Mouse (Mus musculus) ES-Bruce4 (cell line): ENCODE results near the gene Crtam. TPM values are rescaled to one million over a fixed set of nuclear protein-coding genes. Genes with fewer than 3 reads are reported as not detected.

Source experiments
- H3K27ac ChIP-seq: 2 replicates; pipeline ENCODE4 v1.5.1; 2012; ENCODE audit warnings: low read length, inconsistent platforms; ENCODE audit not compliant: insufficient read depth
- H3K27me3 ChIP-seq: 2 replicates; pipeline ENCODE4 v1.6.1; 2012; ENCODE audit warnings: mild to moderate bottlenecking, low read length, inconsistent platforms; ENCODE audit not compliant: control insufficient read depth, poor library complexity, insufficient read depth, severe bottlenecking
- H3K36me3 ChIP-seq: 2 replicates; pipeline ENCODE4 v1.6.1; 2012; ENCODE audit warnings: inconsistent platforms, mild to moderate bottlenecking, low read length, moderate library complexity; ENCODE audit not compliant: control insufficient read depth, poor library complexity, insufficient read depth, severe bottlenecking
- H3K4me1 ChIP-seq: one replicate; pipeline ENCODE4 v1.8.1; 2011; ENCODE audit warnings: low read length; ENCODE audit not compliant: control insufficient read depth, insufficient read depth
- H3K4me3 ChIP-seq: 2 replicates; pipeline ENCODE4 v1.5.1; 2011; ENCODE audit warnings: low read depth, mild to moderate bottlenecking, low read length
- H3K9ac ChIP-seq: 2 replicates; pipeline ENCODE4 v1.6.1; 2012; ENCODE audit warnings: low read depth, mild to moderate bottlenecking, inconsistent platforms; ENCODE audit not compliant: poor library complexity, severe bottlenecking
- H3K9me3 ChIP-seq: replicated peaks from 2 replicates; pipeline ENCODE4 v1.6.1; 2012; ENCODE audit warnings: mild to moderate bottlenecking, low read length, inconsistent platforms; ENCODE audit not compliant: control insufficient read depth, poor library complexity, insufficient read depth, severe bottlenecking
- CTCF ChIP-seq: IDR thresholded peaks from one replicate; pipeline ENCODE4 v1.8.1; 2011; ENCODE audit warnings: low read depth, low read length
- EP300 ChIP-seq: IDR thresholded peaks from 2 replicates; pipeline ENCODE4 v1.6.1; 2011; ENCODE audit warnings: low read depth, low read length; ENCODE audit not compliant: insufficient read depth
- POLR2A ChIP-seq: IDR thresholded peaks from one replicate; pipeline ENCODE4 v1.8.1; 2011; ENCODE audit warnings: low read length; ENCODE audit not compliant: insufficient read depth
- polyA plus RNA-seq: library from polyadenylated mRNA; stranded (reverse); fragments of >200 nt; gene quantifications from 2 replicates; pipeline ENCODE4 v1.2.4, GENCODE M21; 2011; ENCODE audit warnings: low read depth; ENCODE audit not compliant: missing spikeins, insufficient read depth, insufficient read length

Crtam gene
- polyA plus RNA-seq, 1 experiment, result not detected

GRCm38 (mm10) chr9:41014512-41014911 lies 10.1 kb upstream of the Crtam start:
- Histone ChIP-seq H3K4me1 (no peaks in the 10 kb centered on the region), H3K27ac (no peak overlapping the region), H3K9me3 (no peaks in the 10 kb centered on the region), H3K9ac (no peak overlapping the region), H3K27me3 (no peaks in the 10 kb centered on the region), H3K36me3 (no peaks in the 10 kb centered on the region), H3K4me3 (no peak overlapping the region)
- TF ChIP-seq EP300 (no peak), CTCF (no peak), POLR2A (no peak)

DNA sequence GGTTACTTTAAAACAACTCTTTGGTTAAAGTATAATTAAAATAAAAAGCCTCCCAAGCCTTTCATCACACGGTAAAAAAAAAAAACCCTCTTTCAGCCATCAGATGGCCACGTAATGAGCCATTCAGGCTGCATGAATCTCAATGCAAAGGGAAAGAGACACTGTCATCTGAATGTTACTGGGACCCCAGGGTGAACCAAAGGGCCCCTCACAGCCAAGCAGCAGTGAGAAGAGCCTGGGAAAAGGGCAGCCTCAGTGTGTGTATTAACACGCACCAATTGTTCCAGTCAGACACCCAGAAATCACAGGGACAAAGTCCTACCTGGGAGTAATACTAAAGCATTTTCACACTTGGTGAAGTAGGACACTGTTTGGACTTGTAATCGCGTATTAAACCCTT lies 8.0 kb upstream of the Crtam start:
- Histone ChIP-seq H3K27ac (no peak overlapping the region), H3K9me3 (no peaks in the 10 kb centered on the region), H3K4me3 (no peak overlapping the region), H3K4me1 (no peaks in the 10 kb centered on the region), H3K36me3 (no peaks in the 10 kb centered on the region), H3K9ac (no peak overlapping the region), H3K27me3 (no peaks in the 10 kb centered on the region)
- TF ChIP-seq POLR2A (no peak), CTCF (no peak), EP300 (no peak)

DNA sequence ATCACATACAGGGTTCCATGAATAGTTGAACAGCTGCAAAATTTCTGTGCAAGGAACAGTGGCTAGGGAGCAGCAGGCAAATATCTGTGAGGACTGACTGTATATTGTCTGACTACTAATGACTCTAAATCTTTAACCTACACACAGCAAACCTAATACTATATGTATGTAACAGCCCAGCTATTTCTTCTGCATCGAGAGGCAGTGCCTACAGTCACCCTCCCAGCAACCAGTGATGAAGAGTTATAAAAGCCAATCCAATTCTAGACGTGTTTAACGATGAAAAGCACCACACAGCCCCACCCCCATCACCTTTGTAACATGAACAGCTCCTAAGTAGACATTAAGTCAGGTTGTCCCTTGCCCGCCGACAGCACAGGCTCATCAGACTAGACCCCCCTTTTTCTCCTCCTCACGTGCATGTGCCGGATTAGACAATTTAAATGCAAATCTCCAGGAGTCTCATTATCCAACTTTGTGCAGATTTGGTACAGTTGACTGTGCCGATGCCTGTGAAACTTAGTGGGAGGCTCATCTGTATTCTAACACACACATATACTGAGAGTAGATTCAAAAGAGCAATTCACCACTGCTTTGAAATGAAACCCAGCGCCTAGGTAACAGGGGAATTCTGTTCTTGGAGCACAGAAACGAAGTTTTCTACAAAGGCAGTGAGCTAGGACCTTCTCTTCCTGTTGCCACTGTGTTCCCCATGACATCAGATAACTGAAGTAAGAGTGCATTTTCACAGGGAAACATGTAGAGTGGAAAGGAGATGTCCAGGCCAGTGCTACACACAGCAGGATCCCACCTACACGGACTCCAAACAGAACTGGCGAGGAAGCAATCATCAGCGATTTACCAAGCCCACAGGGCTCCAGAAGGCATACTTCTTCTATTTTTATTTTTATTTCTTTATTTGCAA lies 7.3 kb upstream of the Crtam start:
- Histone ChIP-seq H3K9me3 (no peaks in the 10 kb centered on the region), H3K36me3 (no peaks in the 10 kb centered on the region), H3K4me1 (no peaks in the 10 kb centered on the region), H3K27ac (no peak overlapping the region), H3K9ac (no peak overlapping the region), H3K27me3 (no peaks in the 10 kb centered on the region), H3K4me3 (no peak overlapping the region)
- TF ChIP-seq POLR2A, result no peak
- no peak for TF ChIP-seq CTCF
- no peak for TF ChIP-seq EP300

- no peak overlapping the region for H3K4me3 ChIP-seq
- no peaks in the 10 kb centered on the region for H3K27me3 ChIP-seq
- no peak for TF ChIP-seq EP300
- TF ChIP-seq CTCF, result no peak
- TF ChIP-seq POLR2A, result no peak
- no peaks in the 10 kb centered on the region for H3K9me3 ChIP-seq
- no peak overlapping the region for H3K9ac ChIP-seq
- no peaks in the 10 kb centered on the region for H3K36me3 ChIP-seq
- H3K4me1 ChIP-seq, result no peaks in the 10 kb centered on the region
- no peak overlapping the region for H3K27ac ChIP-seq
Observed at GRCm38 (mm10) chr9:41007785-41008184, 3.4 kb upstream of the Crtam start.

GRCm38 (mm10) chr9:40997116-40997779 lies 7.2 kb downstream of the Crtam start:
- H3K9ac ChIP-seq, result no peak overlapping the region
- H3K4me1 ChIP-seq, result no peaks in the 10 kb centered on the region
- H3K27me3 ChIP-seq, result no peaks in the 10 kb centered on the region
- no peak overlapping the region for H3K4me3 ChIP-seq
- H3K27ac ChIP-seq, result no peak overlapping the region
- H3K36me3 ChIP-seq, result no peaks in the 10 kb centered on the region
- no peak for TF ChIP-seq CTCF
- no peak for TF ChIP-seq EP300
- no peak for TF ChIP-seq POLR2A
- H3K9me3 ChIP-seq, result no peaks in the 10 kb centered on the region; the same call in 1 of the 2 replicates

DNA sequence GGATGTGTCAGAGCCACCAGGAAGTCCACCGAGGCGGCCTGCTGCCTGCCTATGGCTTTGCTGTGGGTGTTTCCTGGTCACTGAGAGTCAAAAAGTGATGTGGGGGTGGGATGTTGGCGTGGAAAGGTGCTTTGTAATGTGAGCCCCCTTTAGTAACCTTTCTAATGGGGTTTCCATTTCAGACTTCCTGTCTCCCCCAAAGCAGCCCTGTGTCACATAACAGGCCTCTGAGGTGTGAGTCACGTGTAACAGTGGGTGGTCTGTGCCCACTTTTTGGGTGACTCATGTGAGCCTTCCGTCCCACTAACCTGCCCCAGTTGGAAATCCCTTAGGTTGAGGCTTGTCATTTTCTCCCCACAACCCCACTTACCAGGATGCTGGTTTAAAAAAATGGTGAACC lies 10.4 kb downstream of the Crtam start:
- Histone ChIP-seq H3K27ac (no peak overlapping the region), H3K27me3 (no peaks in the 10 kb centered on the region), H3K9me3 (no peaks in the 10 kb centered on the region; the same call in 1 of the 2 replicates), H3K4me3 (no peak overlapping the region), H3K36me3 (no peaks in the 10 kb centered on the region), H3K4me1 (no peaks in the 10 kb centered on the region), H3K9ac (no peak overlapping the region)
- no peak for TF ChIP-seq POLR2A
- TF ChIP-seq CTCF, result no peak
- TF ChIP-seq EP300, result no peak
